Mouse (Mus musculus): Measurements from ENCODE around the gene Cxcl16.
A peak's percentile ranks its signal among the peaks of the same experiment; 100 is the strongest.
"Not testable (repeated sequence)": the region's sequence is repeated elsewhere in the genome, so short reads cannot be mapped to it uniquely, and the experiment has no call there.

Gene Cxcl16

GRCm38 (mm10) chr11:70459601-70460101 lies at the start of gene Cxcl16:
Gene Cxcl16, minus strand, starts transcription at chr11:70459984.
- peak; percentile 40 for DNase-seq (ENCODE audit: extremely low spot score, low spot score)

- DNase-seq (ENCODE audit: extremely low spot score, low spot score): no peak
Measured at GRCm38 (mm10) chr11:70506962-70507515, 47.3 kb upstream of the Cxcl16 start.

- DNase-seq (ENCODE audit: extremely low spot score, low spot score): peak; percentile 49
Measured at GRCm38 (mm10) chr11:70506385-70506784, 46.6 kb upstream of the Cxcl16 start.

- DNase-seq (ENCODE audit: extremely low spot score, low spot score): no peak
Measured at GRCm38 (mm10) chr11:70504970-70505369, 45.2 kb upstream of the Cxcl16 start, which contains the start of gene Tm4sf5. Gene Tm4sf5, plus strand, starts transcription at chr11:70505244.

- DNase-seq (ENCODE audit: extremely low spot score, low spot score): no peak
Measured at GRCm38 (mm10) chr11:70502018-70502417, 42.2 kb upstream of the Cxcl16 start.

GRCm38 (mm10) chr11:70500476-70500812 lies 40.7 kb upstream of the Cxcl16 start:
- no peak for DNase-seq (ENCODE audit: extremely low spot score, low spot score)

GRCm38 (mm10) chr11:70499566-70500475 lies 40.0 kb upstream of the Cxcl16 start:
- no peak for DNase-seq (ENCODE audit: extremely low spot score, low spot score)

- DNase-seq (ENCODE audit: extremely low spot score, low spot score): no peak
Measured at GRCm38 (mm10) chr11:70489684-70490083, 29.9 kb upstream of the Cxcl16 start.

- DNase-seq (ENCODE audit: extremely low spot score, low spot score): no peak
Measured at GRCm38 (mm10) chr11:70489138-70489537, 29.4 kb upstream of the Cxcl16 start.

GRCm38 (mm10) chr11:70487816-70488215 lies 28.0 kb upstream of the Cxcl16 start:
- no peak for DNase-seq (ENCODE audit: extremely low spot score, low spot score)

- DNase-seq (ENCODE audit: extremely low spot score, low spot score): no peak
Measured at GRCm38 (mm10) chr11:70485498-70485897, 25.7 kb upstream of the Cxcl16 start.

- no peak for DNase-seq (ENCODE audit: extremely low spot score, low spot score)
Measured at GRCm38 (mm10) chr11:70474872-70475534, 15.2 kb upstream of the Cxcl16 start.

GRCm38 (mm10) chr11:70473291-70473690 lies 13.5 kb upstream of the Cxcl16 start:
- DNase-seq (ENCODE audit: extremely low spot score, low spot score): not testable (repeated sequence)

GRCm38 (mm10) chr11:70472716-70473115 lies 12.9 kb upstream of the Cxcl16 start:
- DNase-seq (ENCODE audit: extremely low spot score, low spot score): no peak

GRCm38 (mm10) chr11:70469764-70470163 lies 10.0 kb upstream of the Cxcl16 start:
- no peak for DNase-seq (ENCODE audit: extremely low spot score, low spot score)

GRCm38 (mm10) chr11:70467902-70468619 lies 8.3 kb upstream of the Cxcl16 start:
- DNase-seq (ENCODE audit: extremely low spot score, low spot score): no peak

GRCm38 (mm10) chr11:70465824-70466223 lies 6.0 kb upstream of the Cxcl16 start:
- peak; percentile 27 for DNase-seq (ENCODE audit: extremely low spot score, low spot score)

GRCm38 (mm10) chr11:70465211-70465610 lies 5.4 kb upstream of the Cxcl16 start:
- peak; percentile 27 for DNase-seq (ENCODE audit: extremely low spot score, low spot score)

- DNase-seq (ENCODE audit: extremely low spot score, low spot score): no peak
Measured at GRCm38 (mm10) chr11:70463970-70464369, 4.2 kb upstream of the Cxcl16 start.

- DNase-seq (ENCODE audit: extremely low spot score, low spot score): peak; percentile 33
Measured at GRCm38 (mm10) chr11:70458688-70459600, 840 bp downstream of the Cxcl16 start, which contains the start of gene Zmynd15. Gene Zmynd15, plus strand, starts transcription at chr11:70459433.

All from neural tube, embryonic 10.5 days (tissue).